Mouse (Mus musculus) midbrain, embryonic 11.5 days (tissue): ENCODE data around the gene Capn2. TPM values are rescaled to one million over a fixed set of nuclear protein-coding genes. Genes with fewer than 3 reads are reported as not detected.

Source experiments
- ATAC-seq: fragments of 200-750 bp; cut with Nextera tagmentation; 2 replicates; pipeline ENCODE4 v1.8.0; 2017; ENCODE audit warnings: moderate TSS enrichment, moderate library complexity; ENCODE audit not compliant: low FRiP score
- DNase-seq: peaks from one replicate; pipeline ENCODE4 v3.0.0; 2015; ENCODE audit warnings: low spot score; ENCODE audit errors: missing footprints
- H3K27ac ChIP-seq: fragments of 300-500 bp; sonication (generic); 2 replicates; pipeline ENCODE4 v1.5.1; 2014; ENCODE audit warnings: low read depth, low read length
- H3K27me3 ChIP-seq: fragments of 300-500 bp; sonication (generic); 2 replicates; pipeline ENCODE4 v1.6.1; 2014; ENCODE audit warnings: mild to moderate bottlenecking, low read length, moderate library complexity, mixed read lengths; ENCODE audit not compliant: control insufficient read depth, insufficient read depth
- H3K36me3 ChIP-seq: fragments of 300-500 bp; sonication (generic); 2 replicates; pipeline ENCODE4 v1.6.1; 2014; ENCODE audit warnings: mild to moderate bottlenecking, low read length, moderate library complexity, mixed read lengths; ENCODE audit not compliant: control insufficient read depth, insufficient read depth
- H3K4me1 ChIP-seq: fragments of 300-500 bp; sonication (generic); 2 replicates; pipeline ENCODE4 v1.6.1; 2014; ENCODE audit warnings: low read length; ENCODE audit not compliant: control insufficient read depth, insufficient read depth
- H3K4me2 ChIP-seq: fragments of 300-500 bp; sonication (generic); 2 replicates; pipeline ENCODE4 v1.6.1; 2014; ENCODE audit warnings: mild to moderate bottlenecking, moderate library complexity
- H3K4me3 ChIP-seq: fragments of 300-500 bp; sonication (generic); 2 replicates; pipeline ENCODE4 v1.5.1; 2014; ENCODE audit warnings: low read depth, low read length
- H3K9ac ChIP-seq: fragments of 300-500 bp; sonication (generic); 2 replicates; pipeline ENCODE4 v1.6.1; 2014; ENCODE audit warnings: low read length
- H3K9me3 ChIP-seq: fragments of 300-500 bp; sonication (generic); 2 replicates; pipeline ENCODE4 v1.6.1; 2016; ENCODE audit warnings: low read length; ENCODE audit not compliant: control insufficient read depth
- WGBS: fragments of 180-500 bp; shearing (Covaris S2); extraction: QIAGEN DNeasy Blood & Tissue Kit; methylation state at CpG from one replicate; pipeline ENCODE4 v1.1.7; 2014; 5-methylcytosine and 5-hydroxymethylcytosine counted together
- polyA plus RNA-seq: library from polyadenylated mRNA; unstranded; fragments of >200 nt; fragmentation: Nextera tagmentation; extraction: Ambion mirVana; gene quantifications from 2 replicates; pipeline ENCODE4 v1.2.1, GENCODE M21; 2014

Gene Capn2
- polyA plus RNA-seq, 1 experiment from 2014 or later: 76.3 TPM

DNA sequence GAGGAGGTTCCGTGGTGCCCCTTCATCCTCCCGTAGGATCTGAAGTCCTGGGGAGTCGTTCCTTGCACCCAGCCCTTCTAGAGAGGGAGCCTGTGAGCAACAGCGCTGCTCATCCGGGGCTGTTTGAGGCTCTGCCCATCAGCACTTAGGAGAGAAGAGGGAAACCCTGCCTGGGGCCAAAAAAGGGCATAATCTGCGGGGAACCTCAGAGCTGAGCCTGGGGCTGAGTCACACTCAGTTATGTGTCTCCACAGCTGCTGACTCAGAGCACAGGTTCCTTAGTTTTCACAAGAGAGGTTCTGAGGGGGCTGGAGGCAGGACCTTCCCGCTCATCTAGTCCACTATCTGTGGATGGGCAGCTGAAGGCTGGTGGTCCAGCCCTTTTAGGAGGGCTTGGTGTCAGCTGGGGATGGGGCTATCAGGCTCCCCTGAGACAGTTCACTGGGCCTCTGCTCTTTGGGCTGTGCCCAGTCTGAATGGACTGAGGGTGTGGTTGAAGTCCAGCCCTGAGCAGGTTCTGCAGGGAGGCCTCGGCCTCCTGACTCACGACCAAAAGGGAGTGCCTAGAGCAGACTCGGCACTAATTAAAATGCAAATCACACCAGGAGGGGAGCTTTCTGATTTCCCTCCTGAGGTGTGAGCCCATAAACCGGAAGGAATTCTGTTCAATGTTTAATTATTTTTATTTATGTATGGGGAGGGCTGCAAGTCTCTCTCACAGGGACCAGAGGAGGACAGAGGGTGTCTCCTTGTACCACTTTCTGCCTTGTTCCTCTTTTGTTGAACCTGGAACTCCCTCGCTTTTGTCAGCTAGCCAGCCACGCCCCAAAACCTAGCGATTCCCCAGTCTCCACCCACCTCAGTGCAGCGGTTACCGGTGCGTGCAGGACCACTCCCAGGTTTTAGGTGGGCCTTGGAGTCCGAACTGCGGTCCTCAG, 10.8 kb upstream of the Capn2 start:
- Histone ChIP-seq H3K4me1 (peaks cover 10% of the 10 kb centered on the region; the same call in 1 of the 2 replicates), H3K27me3 (peaks cover 3% of the 10 kb centered on the region; the same call in 1 of the 2 replicates), H3K9me3 (peaks cover 2% of the 10 kb centered on the region; the same call in 1 of the 2 replicates), H3K27ac (no peak overlapping the region), H3K9ac (no peak overlapping the region), H3K4me2 (peak overlapping the region; percentile 28; the same call in 1 of the 2 replicates), H3K36me3 (no peaks in the 10 kb centered on the region), H3K4me3 (no peak overlapping the region)
- ATAC-seq: peak; percentile 38; the same call in 1 of the 2 replicates
- DNase-seq: peak; percentile 90
- WGBS: 5% methylated on average over 19 of the region's 19 CpGs

GRCm38 (mm10) chr1:182527261-182527766, 9.9 kb upstream of the Capn2 start:
- no peaks in the 10 kb centered on the region for H3K9me3 ChIP-seq
- no peak for DNase-seq
- 38% methylated on average over 13 of the region's 13 CpGs for WGBS
- H3K36me3 ChIP-seq: no peaks in the 10 kb centered on the region
- H3K27me3 ChIP-seq: peaks cover 3% of the 10 kb centered on the region; the same call in 1 of the 2 replicates
- no peak for ATAC-seq
- H3K27ac ChIP-seq: no peak overlapping the region
- no peak overlapping the region for H3K4me2 ChIP-seq
- H3K4me3 ChIP-seq: no peak overlapping the region
- no peak overlapping the region for H3K9ac ChIP-seq
- peaks cover 10% of the 10 kb centered on the region; the same call in 1 of the 2 replicates for H3K4me1 ChIP-seq

- 89% methylated on average over 3 of the region's 3 CpGs for WGBS
- H3K27ac ChIP-seq: no peak overlapping the region
- no peak overlapping the region for H3K4me3 ChIP-seq
- H3K4me2 ChIP-seq: no peak overlapping the region
- peaks cover 3% of the 10 kb centered on the region; the same call in 1 of the 2 replicates for H3K27me3 ChIP-seq
- H3K9ac ChIP-seq: no peak overlapping the region
- peaks cover 10% of the 10 kb centered on the region; the same call in 1 of the 2 replicates for H3K4me1 ChIP-seq
- H3K9me3 ChIP-seq: no peaks in the 10 kb centered on the region
- no peak for DNase-seq
- no peak for ATAC-seq
- H3K36me3 ChIP-seq: no peaks in the 10 kb centered on the region
Observed at GRCm38 (mm10) chr1:182525601-182526000, 8.2 kb upstream of the Capn2 start.

GRCm38 (mm10) chr1:182523692-182524091, 6.3 kb upstream of the Capn2 start:
- no peak overlapping the region for H3K27ac ChIP-seq
- DNase-seq (no peak), ATAC-seq (no peak)
- WGBS: 81% methylated on average over 3 of the region's 3 CpGs
- peaks cover 7% of the 10 kb centered on the region; the same call in 1 of the 2 replicates for H3K27me3 ChIP-seq
- no peaks in the 10 kb centered on the region for H3K36me3 ChIP-seq
- H3K9ac ChIP-seq: no peak overlapping the region
- H3K9me3 ChIP-seq: no peaks in the 10 kb centered on the region
- peaks cover 13% of the 10 kb centered on the region; the same call in 1 of the 2 replicates for H3K4me1 ChIP-seq
- H3K4me2 ChIP-seq: no peak overlapping the region
- H3K4me3 ChIP-seq: no peak overlapping the region

DNA sequence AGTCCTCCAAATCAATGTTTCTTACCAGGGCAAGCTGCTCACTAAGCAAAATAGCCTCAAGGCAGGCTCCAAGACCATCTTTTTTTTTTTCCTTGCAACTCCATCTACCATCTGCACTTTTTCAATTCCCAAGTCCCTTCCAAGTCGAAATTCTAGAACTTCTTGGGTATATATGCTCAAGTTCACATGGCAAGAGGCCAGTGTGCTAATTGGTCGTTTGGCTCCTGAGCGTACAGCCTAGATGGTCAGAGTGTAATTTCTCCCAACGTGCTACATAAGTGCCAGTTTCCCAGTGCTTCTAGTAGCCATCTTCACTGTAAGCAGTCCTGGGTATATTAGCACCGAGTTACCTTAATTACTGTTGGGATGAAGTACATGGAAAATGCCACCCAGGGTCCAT, 5.6 kb upstream of the Capn2 start:
- WGBS: 77% methylated on average over 5 of the region's 5 CpGs
- no peak for DNase-seq
- H3K4me2 ChIP-seq: no peak overlapping the region
- no peak for ATAC-seq
- peaks cover 11% of the 10 kb centered on the region; the same call in 1 of the 2 replicates for H3K27me3 ChIP-seq
- no peaks in the 10 kb centered on the region for H3K36me3 ChIP-seq
- H3K9me3 ChIP-seq: no peaks in the 10 kb centered on the region
- H3K4me1 ChIP-seq: peaks cover 6% of the 10 kb centered on the region
- no peak overlapping the region for H3K4me3 ChIP-seq
- H3K27ac ChIP-seq: no peak overlapping the region
- H3K9ac ChIP-seq: no peak overlapping the region

DNA sequence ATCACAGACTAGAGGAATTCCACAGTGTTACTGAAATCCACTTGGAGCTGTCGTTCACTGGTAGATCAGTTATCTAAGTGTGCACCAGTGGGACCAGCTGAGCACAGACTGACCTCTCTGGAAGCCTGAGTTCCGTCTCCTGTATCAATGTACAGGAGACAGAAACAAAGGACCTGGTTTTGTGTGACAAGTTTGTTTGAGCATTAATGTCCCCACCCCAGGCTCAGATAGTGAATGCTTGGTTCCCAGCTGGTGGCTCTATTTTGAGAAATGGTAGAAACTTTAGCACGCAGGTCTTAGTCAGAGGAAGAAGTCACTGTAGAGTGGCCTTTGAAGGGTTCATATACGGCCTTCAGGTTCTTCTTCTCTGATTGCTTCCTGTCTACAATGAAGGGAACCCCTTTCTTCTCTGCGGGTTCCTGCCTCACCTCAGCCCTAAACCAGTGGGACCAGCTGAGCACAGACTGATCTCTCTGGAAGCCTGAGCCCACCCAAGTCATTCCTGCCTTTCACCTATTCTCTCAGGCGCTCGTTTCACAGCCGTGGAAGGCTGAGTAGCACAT, 3.6 kb upstream of the Capn2 start:
- Histone ChIP-seq H3K27ac (no peak overlapping the region), H3K9me3 (no peaks in the 10 kb centered on the region), H3K27me3 (peaks cover 8% of the 10 kb centered on the region; the same call in 1 of the 2 replicates), H3K4me2 (no peak overlapping the region), H3K4me3 (no peak overlapping the region), H3K4me1 (peaks cover 10% of the 10 kb centered on the region), H3K36me3 (no peaks in the 10 kb centered on the region), H3K9ac (no peak overlapping the region)
- ATAC-seq: no peak
- WGBS: 82% methylated on average over 8 of the region's 8 CpGs
- no peak for DNase-seq

DNA sequence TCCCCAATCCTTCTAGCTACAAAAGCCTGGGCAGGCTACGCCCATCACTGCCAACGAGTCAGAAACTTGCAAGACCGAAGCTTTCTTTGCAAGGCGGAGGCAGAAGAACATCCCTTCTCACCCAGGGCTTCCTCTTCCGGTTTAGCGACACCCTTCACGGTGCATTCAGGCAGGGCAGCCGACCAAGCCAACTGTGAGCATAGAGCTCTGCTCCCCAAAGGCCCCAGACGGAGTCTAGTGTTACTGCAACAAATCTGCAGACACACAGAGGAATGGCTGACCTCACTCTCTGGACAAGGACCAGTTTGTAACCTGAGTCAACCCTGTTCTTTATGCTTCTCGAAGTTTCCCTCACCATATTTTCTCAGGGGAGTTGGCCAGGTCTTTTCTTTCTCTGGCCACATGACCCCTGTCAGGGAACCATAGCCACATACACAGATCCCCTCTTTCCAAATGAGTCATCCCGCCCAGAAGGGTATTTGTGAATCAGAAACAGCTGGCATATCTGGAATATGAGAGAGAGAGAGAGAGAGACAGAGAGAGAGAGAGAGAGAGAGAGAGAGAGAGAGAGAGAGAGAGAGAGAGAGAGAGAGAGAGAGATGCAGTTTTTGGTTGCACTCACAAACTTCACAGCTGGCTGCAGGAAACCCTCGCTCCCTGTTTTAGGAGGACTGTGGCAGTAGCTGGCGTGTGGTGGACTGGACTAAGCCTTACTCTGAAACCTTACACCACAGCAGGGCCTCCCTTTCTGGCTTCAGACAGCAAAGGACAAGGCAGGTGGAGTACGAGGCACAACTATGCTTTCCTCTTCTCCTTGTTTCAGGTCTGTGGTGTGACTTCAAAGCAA, 2.9 kb upstream of the Capn2 start:
- DNase-seq (peak; percentile 88), ATAC-seq (no peak)
- WGBS: 22% methylated on average over 14 of the region's 14 CpGs
- Histone ChIP-seq H3K4me1 (peaks cover 10% of the 10 kb centered on the region), H3K9ac (0 out of 2 replicates have a peak overlapping the region, but pooled peaks have one; percentile 44), H3K27me3 (peaks cover 8% of the 10 kb centered on the region; the same call in 1 of the 2 replicates), H3K4me2 (no peak overlapping the region), H3K27ac (no peak overlapping the region), H3K36me3 (no peaks in the 10 kb centered on the region), H3K4me3 (no peak overlapping the region), H3K9me3 (no peaks in the 10 kb centered on the region)

DNA sequence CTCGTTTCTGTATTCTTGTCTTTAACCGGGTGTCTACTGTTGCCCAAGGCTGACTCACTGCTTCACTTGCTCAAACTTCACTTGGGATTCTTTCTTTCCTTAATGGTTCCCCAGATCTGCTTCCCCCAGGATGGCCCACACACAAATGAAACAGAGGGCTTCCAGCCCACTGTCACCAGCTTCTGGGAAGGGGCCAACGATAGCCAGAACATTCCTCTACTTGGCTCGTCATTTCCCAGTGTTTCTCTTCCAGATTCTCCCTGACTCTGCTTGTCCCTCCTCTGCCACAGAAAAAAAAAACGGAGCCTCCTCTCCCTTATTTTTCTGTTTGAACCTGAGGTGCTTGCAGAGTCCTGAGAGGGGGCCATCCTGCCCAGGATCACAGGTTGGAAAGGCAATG, 1.9 kb upstream of the Capn2 start:
- 82% methylated on average over 5 of the region's 5 CpGs for WGBS
- no peak for ATAC-seq

More for the DNA sequence above, 1.9 kb upstream of the Capn2 start:
- H3K27me3 ChIP-seq: peaks cover 8% of the 10 kb centered on the region; the same call in 1 of the 2 replicates
- DNase-seq: no peak
- H3K4me3 ChIP-seq: no peak overlapping the region
- H3K27ac ChIP-seq: no peak overlapping the region
- no peak overlapping the region for H3K4me2 ChIP-seq
- peaks cover 10% of the 10 kb centered on the region for H3K4me1 ChIP-seq
- H3K9ac ChIP-seq: no peak overlapping the region
- no peaks in the 10 kb centered on the region for H3K36me3 ChIP-seq
- no peaks in the 10 kb centered on the region for H3K9me3 ChIP-seq
